Mouse (Mus musculus) hindbrain, embryonic 15.5 days (tissue): ENCODE measurements at regions not wholly inside any gene's neighbourhood (a gene's known extent, or its start where the extent isn't known, plus 50 kb on each side); places are given as distances from the start of the nearest gene placed in this dataset.

ENCODE experiments used
- ATAC-seq: fragments of 200-750 bp; cut with Nextera tagmentation; 2 replicates; pipeline ENCODE4 v1.8.0; 2017; ENCODE audit warnings: low read depth, moderate number of reproducible peaks, moderate TSS enrichment; ENCODE audit not compliant: low FRiP score
- H3K27ac ChIP-seq: fragments of 300-500 bp; sonication (generic); replicated peaks from 2 replicates; pipeline ENCODE4 v1.5.1; 2015; ENCODE audit warnings: mild to moderate bottlenecking, inconsistent platforms
- H3K27me3 ChIP-seq: fragments of 300-500 bp; sonication (generic); 2 replicates; pipeline ENCODE4 v1.6.1; 2015; ENCODE audit warnings: control low read depth, inconsistent platforms
- H3K36me3 ChIP-seq: fragments of 300-500 bp; sonication (generic); 2 replicates; pipeline ENCODE4 v1.6.1; 2015; ENCODE audit warnings: control low read depth, inconsistent platforms
- H3K4me1 ChIP-seq: fragments of 300-500 bp; sonication (generic); replicated peaks from 2 replicates; pipeline ENCODE4 v1.6.1; 2015; ENCODE audit warnings: control low read depth, inconsistent platforms
- H3K4me2 ChIP-seq: fragments of 300-500 bp; sonication (generic); 2 replicates; pipeline ENCODE4 v1.6.1; 2015; ENCODE audit warnings: moderate library complexity, mild to moderate bottlenecking, inconsistent platforms
- H3K4me3 ChIP-seq: fragments of 300-500 bp; sonication (generic); 2 replicates; pipeline ENCODE4 v1.5.1; 2015; ENCODE audit warnings: mild to moderate bottlenecking, inconsistent platforms
- H3K9ac ChIP-seq: fragments of 300-500 bp; sonication (generic); 2 replicates; pipeline ENCODE4 v1.6.1; 2015; ENCODE audit warnings: inconsistent platforms
- H3K9me3 ChIP-seq: fragments of 300-500 bp; sonication (generic); 2 replicates; pipeline ENCODE4 v1.6.1; 2016; ENCODE audit warnings: control low read depth, inconsistent platforms
- WGBS: fragments of 180-500 bp; shearing (Covaris S2); methylation state at CpG from one replicate; pipeline ENCODE4 v1.1.7; 2015; 5-methylcytosine and 5-hydroxymethylcytosine counted together

DNA sequence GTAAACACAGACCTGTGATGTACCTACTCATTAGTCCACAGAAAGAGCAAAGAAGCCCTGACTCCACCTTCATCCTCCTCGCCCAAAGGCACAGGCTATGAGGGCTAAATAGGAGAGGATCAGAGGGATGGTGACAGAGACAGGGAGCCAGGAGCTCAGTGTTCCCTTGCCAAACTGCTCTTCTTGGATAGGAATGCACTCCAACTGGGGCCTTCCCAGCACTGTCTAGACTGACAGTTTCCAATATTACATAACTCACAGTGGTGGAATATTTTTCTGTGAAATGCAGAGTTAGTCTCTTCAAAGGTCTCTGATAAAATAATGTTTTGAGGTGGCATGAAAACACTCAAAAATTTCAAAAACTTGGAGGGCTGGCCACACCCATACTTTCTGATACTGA is 53.5 kb upstream of the Irs2 start:
- 68% methylated on average over 1 of the region's 1 CpGs for WGBS
- Histone ChIP-seq H3K27ac (no peak overlapping the region), H3K9ac (no peak overlapping the region), H3K4me1 (no peaks in the 10 kb centered on the region), H3K4me2 (no peak overlapping the region), H3K36me3 (no peaks in the 10 kb centered on the region), H3K27me3 (no peaks in the 10 kb centered on the region), H3K9me3 (no peaks in the 10 kb centered on the region), H3K4me3 (no peak overlapping the region)
- ATAC-seq = no peak

- Histone ChIP-seq H3K9ac (no peak overlapping the region), H3K4me2 (no peak overlapping the region), H3K4me3 (no peak overlapping the region), H3K4me1 (no peaks in the 10 kb centered on the region), H3K27ac (no peak overlapping the region), H3K27me3 (no peaks in the 10 kb centered on the region), H3K9me3 (no peaks in the 10 kb centered on the region), H3K36me3 (no peaks in the 10 kb centered on the region)
- ATAC-seq = peak; percentile 76
- WGBS = 51% methylated on average over 3 of the region's 3 CpGs
Observed at GRCm38 (mm10) chr8:11060604-11061003, 52.3 kb upstream of the Irs2 start.

DNA sequence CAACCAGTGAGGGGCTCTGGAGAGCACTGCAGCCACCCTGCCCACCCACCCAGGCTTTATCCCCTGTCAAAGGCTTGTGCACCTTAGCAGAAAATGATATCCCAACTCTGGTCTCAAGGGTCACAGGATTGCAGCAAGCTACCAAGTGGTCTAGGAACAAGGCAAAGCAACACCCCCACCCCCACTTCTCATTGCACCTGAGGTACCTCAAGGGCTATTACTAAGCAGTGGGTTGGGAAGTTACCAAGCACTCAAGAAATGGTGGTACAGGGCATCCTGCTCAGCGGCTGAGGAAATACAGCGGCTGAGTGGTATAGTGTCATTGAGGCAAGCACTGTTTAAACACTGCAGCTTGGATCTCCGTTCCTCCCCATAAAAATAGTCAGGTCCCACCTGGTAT is 50.1 kb upstream of the Irs2 start:
- H3K9me3 ChIP-seq = no peaks in the 10 kb centered on the region
- no peak overlapping the region for H3K9ac ChIP-seq
- no peaks in the 10 kb centered on the region for H3K36me3 ChIP-seq
- 92% methylated on average over 3 of the region's 3 CpGs for WGBS
- H3K4me3 ChIP-seq = no peak overlapping the region
- no peak overlapping the region for H3K27ac ChIP-seq
- no peaks in the 10 kb centered on the region for H3K4me1 ChIP-seq
- ATAC-seq = no peak
- H3K4me2 ChIP-seq = no peak overlapping the region
- no peaks in the 10 kb centered on the region for H3K27me3 ChIP-seq
